In the genomic region with DNA sequence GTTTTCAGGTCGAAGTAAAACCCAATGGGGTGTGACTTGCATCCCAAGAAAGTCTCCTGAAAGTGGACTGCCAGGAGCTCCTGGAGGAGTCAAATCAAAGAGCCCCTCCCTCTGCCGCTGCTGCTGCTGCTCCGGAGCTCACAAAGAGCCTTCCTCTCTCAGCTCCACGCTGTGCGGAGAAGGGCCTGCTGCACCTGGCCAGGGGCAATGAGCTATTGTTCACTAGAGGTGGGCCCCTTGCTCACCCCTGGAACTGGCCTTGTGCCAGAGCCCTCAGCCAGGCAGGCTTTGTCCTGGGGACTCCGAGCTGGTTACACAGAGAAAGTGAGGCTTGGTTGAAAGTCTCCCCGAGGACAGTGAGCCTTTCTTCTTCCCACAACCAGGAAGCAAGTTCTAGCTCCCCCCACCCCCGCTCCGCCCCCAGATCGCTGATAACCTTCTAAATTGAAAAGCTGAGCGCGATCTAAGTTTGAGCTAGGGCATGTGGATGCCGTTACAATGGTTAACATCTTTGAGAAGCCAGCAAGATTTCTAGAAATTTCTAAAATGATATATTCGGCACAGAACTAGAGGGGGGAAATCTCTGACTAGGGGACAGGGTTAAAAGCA, we compare ENCODE assay signal across 8 mouse cellular contexts.
DNase-seq lines count a peak whose midpoint lies in the region; ATAC-seq lines count a peak whose summit lies in the region.

No protein-coding gene starts in this region.

- H3K4me3 ChIP-seq in heart, embryonic 13.5 days: peak overlapping the region; percentile 40
- H3K4me3 ChIP-seq in hindbrain, embryonic 16.5 days (ENCODE audit: low read length): no peak overlapping the region

- H3K9ac ChIP-seq in heart, embryonic 13.5 days: peak overlapping the region; percentile 71
- peak overlapping the region; percentile 48 for H3K9ac ChIP-seq in hindbrain, embryonic 16.5 days (ENCODE audit: low read depth, low read length)

- peak overlapping the region; percentile 68 for H3K4me2 ChIP-seq in heart, embryonic 13.5 days
- H3K4me2 ChIP-seq in hindbrain, embryonic 16.5 days (ENCODE audit: low read length): peak overlapping the region; percentile 49

- H3K36me3 ChIP-seq in heart, embryonic 13.5 days: no peaks in the 10 kb centered on the region
- H3K36me3 ChIP-seq in hindbrain, embryonic 16.5 days (ENCODE audit: control insufficient read depth, insufficient read depth, low read length): no peaks in the 10 kb centered on the region

- intact Hi-C loops in left cerebral cortex, postnatal 25 days (cut with DNase I): loop anchor here (2.0 to 10.0 kb wide), 4 partner anchors 415 to 1175 kb away; a partner anchor contains a TSS

- WGBS in heart, embryonic 13.5 days: 11% methylated on average over 14 of the region's 14 CpGs
- 8% methylated on average over 14 of the region's 14 CpGs for WGBS in hindbrain, embryonic 16.5 days

- H3K9me3 ChIP-seq in heart, embryonic 13.5 days: no peaks in the 10 kb centered on the region
- no peaks in the 10 kb centered on the region for H3K9me3 ChIP-seq in hindbrain, embryonic 16.5 days (ENCODE audit: control insufficient read depth, low read length)

- no peak for DNase-seq in heart, adult 8-10 months (ENCODE audit: low spot score)
- DNase-seq in embryo, embryonic 11 days: peak; percentile 63
- DNase-seq in thymus, postnatal 10 days (ENCODE audit: low spot score in 2 of 2): peak; percentile 11
- no peak for DNase-seq in right cerebral cortex, adult 18-20 months
- no peak for DNase-seq in left cerebral cortex, postnatal 25 days (ENCODE audit: low spot score in 2 of 2)

- no peak overlapping the region for H3K27ac ChIP-seq in heart, embryonic 13.5 days (replicated peaks)
- no peak overlapping the region for H3K27ac ChIP-seq in hindbrain, embryonic 16.5 days (ENCODE audit: low read depth, low read length)

- no peaks in the 10 kb centered on the region for H3K27me3 ChIP-seq in heart, embryonic 13.5 days (replicated peaks)
- no peaks in the 10 kb centered on the region for H3K27me3 ChIP-seq in hindbrain, embryonic 16.5 days (replicated peaks; ENCODE audit: control insufficient read depth, insufficient read depth, low read length)

- H3K4me1 ChIP-seq in heart, embryonic 13.5 days: peaks cover 43% of the 10 kb centered on the region
- H3K4me1 ChIP-seq in hindbrain, embryonic 16.5 days (ENCODE audit: control insufficient read depth, insufficient read depth, low read depth, low read length): peaks cover 20% of the 10 kb centered on the region

- no peak; the same call in 1 of the 2 replicates for ATAC-seq in heart, embryonic 13.5 days (ENCODE audit: extremely low read depth, insufficient number of reproducible peaks, low FRiP score, low TSS enrichment)
- peak; percentile 35 for ATAC-seq in hindbrain, embryonic 16.5 days
- ATAC-seq in megakaryocyte-erythroid progenitor cell, adult 5-6 weeks (replicated peaks; ENCODE audit: low FRiP score, low TSS enrichment, poor library complexity, severe bottlenecking): 0 out of 2 replicates have a peak, but pooled peaks have one; percentile 13

Comparison
In these comparisons a context has a peak if more than half of its experiments do, and no peak if none do; other contexts are left out.
1. DNase-seq: peak in embryo, embryonic 11 days (single experiment) and thymus, postnatal 10 days (2 of 2); none in heart, adult 8-10 months (single experiment), right cerebral cortex, adult 18-20 months (single experiment) and left cerebral cortex, postnatal 25 days (0 of 2).